Mouse (Mus musculus) right cerebral cortex, postnatal 14 days (tissue): ENCODE data around the gene Fitm1.
A peak's percentile ranks its signal among the peaks of the same experiment; 100 is the strongest.

Experiments
- DNase-seq: peaks from one replicate; pipeline ENCODE4 v3.0.0; 2022

The Fitm1 gene

DNA sequence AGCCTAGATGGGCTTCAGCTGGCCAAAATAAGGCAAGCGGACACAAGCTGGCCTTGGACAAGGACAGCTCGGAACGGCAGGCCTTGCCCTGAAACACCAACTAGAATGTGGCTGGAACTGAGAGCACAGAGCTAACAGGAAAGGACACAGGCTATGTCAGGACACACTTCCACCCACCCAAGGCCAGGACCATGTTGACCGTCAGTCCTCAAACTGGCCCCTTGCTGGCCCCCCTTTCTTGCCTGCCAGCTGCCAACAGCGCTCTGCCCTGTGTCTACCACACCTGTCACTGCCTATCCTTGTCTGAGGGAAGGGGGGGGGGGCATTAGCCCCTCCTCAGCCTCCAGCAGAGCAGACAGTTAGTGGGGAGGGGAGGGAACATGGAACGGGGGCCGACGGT is at the start of gene Fitm1:
TSS of gene Fitm1 (plus strand) at position 316 of the 400 bp plus-strand sequence.
- no peak for DNase-seq

GRCm38 (mm10) chr14:55526674-55527073 is 48.7 kb upstream of the Fitm1 start:
- no peak for DNase-seq

GRCm38 (mm10) chr14:55527940-55528339 is 47.5 kb upstream of the Fitm1 start:
- DNase-seq, result no peak

GRCm38 (mm10) chr14:55536116-55536745 is 39.2 kb upstream of the Fitm1 start:
- peak; percentile 50 for DNase-seq

- peak; percentile 69 for DNase-seq
Measured at GRCm38 (mm10) chr14:55540067-55540786, 35.2 kb upstream of the Fitm1 start, which contains the start of gene Pck2. Gene Pck2 (plus strand): TSS chr14:55540266.

GRCm38 (mm10) chr14:55540787-55541321 is 34.6 kb upstream of the Fitm1 start:
- DNase-seq, result peak; percentile 83

GRCm38 (mm10) chr14:55542268-55542667 is 33.1 kb upstream of the Fitm1 start:
- no peak for DNase-seq

DNA sequence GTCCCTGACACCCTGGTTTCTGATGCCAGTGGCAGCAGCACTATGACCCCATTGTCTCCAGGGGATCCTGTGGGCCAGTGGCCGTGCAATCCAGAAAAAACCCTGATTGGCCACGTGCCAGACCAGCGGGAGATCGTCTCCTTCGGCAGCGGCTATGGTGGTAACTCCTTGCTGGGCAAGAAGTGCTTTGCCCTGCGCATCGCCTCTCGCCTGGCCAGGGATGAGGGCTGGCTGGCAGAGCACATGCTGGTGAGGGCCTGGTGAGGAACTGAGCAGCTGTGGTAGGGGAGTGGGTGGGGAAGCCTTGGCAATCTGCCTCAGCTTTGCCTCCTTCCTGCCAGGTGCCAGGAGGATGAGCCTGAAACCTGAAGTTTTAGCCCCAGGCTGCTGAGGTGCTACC is 31.1 kb upstream of the Fitm1 start:
- peak; percentile 25 for DNase-seq

GRCm38 (mm10) chr14:55550191-55550590 is 25.2 kb upstream of the Fitm1 start:
- no peak for DNase-seq

DNA sequence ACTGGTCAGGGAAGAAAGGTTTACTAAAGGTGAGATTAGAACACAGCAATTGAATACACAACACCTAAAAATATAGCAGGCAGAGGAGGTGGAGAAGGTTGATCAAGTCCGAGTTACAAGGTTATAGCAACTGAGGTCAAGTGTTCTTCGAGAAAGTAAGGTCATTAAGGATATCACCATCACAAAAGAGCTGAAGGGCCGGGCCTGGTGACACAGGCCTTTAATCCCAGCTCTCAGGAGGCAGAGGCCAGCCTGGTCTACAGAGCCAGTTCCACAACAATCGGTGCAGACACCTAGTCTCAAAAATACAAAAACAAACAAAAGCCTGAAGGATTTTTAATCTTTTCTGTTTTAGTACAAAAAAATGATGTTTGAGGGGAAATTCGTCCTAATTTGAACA is 24.1 kb upstream of the Fitm1 start:
- no peak for DNase-seq

DNA sequence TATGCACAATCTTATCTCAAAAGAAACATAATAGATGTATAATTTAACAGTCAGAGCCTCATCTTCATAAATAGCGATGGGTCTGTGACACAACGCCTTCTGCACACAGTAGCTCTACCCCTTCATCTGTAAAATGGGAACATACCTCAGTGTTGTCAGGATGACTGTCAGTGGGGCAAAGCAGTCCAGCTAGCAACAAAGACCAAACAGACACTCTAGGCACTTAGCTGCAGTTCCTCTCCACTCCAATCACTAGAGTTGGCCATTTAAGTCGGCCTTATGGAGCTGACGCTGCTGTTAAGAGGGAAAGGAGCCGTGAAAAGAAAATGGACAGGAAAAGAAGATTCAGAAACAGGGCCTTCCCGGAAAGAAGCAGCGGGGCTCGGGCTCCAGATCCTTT is 23.6 kb upstream of the Fitm1 start:
- no peak for DNase-seq

DNA sequence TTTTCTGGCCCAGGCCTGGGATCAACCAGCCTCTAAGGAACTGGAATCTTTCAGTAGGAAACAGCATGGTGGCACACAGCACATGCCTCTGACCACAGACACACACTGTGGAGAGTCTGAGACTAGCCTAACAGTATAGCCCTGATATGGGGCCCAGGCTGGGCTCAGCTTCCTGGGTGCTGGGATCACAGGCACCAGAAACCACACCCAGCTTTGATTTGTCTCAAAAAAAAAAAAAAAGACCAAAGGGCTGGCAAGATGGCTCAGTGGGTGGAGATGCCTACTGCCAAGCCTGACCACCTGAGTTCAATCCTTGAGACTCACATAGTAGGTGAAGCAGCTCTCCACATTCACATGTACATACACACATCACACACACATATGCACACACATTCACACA is 20.8 kb upstream of the Fitm1 start:
- no peak for DNase-seq

DNA sequence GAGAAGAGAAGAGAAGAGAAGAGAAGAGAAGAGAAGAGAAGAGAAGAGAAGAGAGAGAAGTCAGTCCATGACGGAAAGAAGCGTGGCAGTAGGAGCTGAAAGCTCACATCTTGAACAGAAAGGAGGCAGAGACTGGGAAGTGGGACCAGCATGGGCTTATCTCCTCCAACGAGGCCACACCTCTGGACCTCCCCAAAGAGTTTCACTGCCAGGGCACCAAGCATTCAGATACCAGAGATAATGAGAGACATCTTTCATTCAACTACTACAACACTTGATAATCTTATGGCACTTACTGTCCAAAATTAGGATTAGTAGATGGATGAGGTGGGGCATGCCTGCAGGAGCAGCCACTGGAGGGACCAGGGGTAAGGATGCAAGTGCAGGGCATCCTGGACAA is 19.6 kb upstream of the Fitm1 start:
- no peak for DNase-seq

- peak; percentile 73 for DNase-seq
Measured at GRCm38 (mm10) chr14:55557003-55557402, 18.4 kb upstream of the Fitm1 start.

GRCm38 (mm10) chr14:55557587-55557986 is 17.8 kb upstream of the Fitm1 start:
- DNase-seq, result no peak

- DNase-seq, result no peak
Measured at GRCm38 (mm10) chr14:55558740-55559448, 16.5 kb upstream of the Fitm1 start.

- peak; percentile 90 for DNase-seq
Measured at GRCm38 (mm10) chr14:55559799-55560201, 15.6 kb upstream of the Fitm1 start, which contains the start of gene Dcaf11. Gene Dcaf11 (plus strand): TSS chr14:55560006.

DNA sequence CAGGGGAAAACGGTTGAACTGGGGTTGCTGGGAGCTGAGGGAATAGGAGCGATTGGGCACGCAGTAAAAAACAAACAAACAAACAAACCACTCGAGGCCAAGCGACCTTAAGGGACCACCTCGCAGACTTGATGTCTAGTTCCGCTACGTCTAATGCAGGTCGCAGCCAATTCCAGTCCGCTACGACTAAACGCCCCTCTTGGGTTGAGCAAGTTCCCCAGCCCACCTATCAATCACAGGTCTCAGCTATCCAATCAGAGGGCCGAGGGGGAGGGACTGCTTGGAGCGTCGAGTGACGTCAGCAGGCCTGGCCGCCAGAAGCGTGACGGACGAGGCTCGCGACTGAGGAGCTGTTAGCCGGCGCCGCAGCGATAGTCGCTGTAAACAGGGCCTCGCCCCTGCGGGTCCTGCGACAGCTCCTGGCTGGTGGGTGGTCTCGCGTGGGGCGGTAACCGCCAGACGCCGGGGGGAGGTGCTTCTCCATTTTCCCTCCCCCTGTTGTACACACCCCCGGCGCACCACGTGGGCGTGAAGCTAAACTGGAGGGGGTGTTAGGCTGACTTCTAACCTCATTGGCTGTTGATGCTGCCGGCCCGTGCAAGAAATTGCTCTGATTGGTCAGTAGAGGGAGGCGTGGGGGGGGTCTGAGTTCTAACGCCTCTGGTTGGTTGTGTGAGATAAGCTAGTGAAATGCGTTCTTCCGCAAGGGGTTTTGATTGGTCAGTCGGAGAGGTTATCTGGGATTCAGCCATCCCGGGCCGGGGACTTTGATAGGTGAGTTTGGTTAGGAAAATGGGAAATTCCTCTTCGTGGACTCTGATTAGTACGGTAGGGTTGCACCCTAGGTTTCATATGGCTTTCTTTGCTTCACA is 15.0 kb upstream of the Fitm1 start, which contains the start of gene A730061H03Rik:
TSS of gene A730061H03Rik (minus strand) at position 205 of the 872 bp plus-strand sequence.
- peak; percentile 95 for DNase-seq

- no peak for DNase-seq
Measured at GRCm38 (mm10) chr14:55561860-55562259, 13.6 kb upstream of the Fitm1 start.

GRCm38 (mm10) chr14:55563249-55563648 is 12.2 kb upstream of the Fitm1 start:
- DNase-seq, result no peak

DNA sequence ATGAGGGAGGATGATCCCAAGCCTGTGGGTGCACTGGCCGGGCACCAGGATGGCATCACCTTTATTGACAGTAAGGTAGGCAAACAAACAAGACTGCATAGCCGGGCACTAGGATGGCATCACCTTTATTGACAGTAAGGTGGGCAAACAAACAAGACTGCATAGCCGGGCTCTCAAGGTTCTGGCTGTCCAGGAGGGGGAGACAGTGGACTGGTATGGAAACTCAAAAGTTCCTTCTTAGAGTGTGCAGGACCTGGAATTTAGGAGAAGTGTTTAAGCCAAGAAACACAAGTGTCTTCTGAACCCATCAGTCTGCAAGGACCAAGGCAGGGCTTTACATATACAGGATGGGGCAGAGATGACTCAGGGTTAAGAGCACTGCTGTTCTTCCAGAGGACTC is 9.7 kb upstream of the Fitm1 start:
- no peak for DNase-seq

GRCm38 (mm10) chr14:55567496-55567895 is 7.9 kb upstream of the Fitm1 start:
- DNase-seq, result no peak
